Mouse (Mus musculus): ENCODE measurements around the gene Eef1akmt1. TPM values are rescaled to one million over a fixed set of nuclear protein-coding genes. Genes with fewer than 3 reads are reported as not detected.

Gene Eef1akmt1
- 66.6 TPM for polyA plus RNA-seq (2015; fragmentation: Illumina TruSeq; extraction: RNeasy Lipid Tissue Mini Kit (QIAGEN cat#74804); ENCODE audit: low read depth, low replicate concordance)

GRCm38 (mm10) chr14:57571155-57572133 lies at the start of gene Eef1akmt1:
Gene Eef1akmt1 (minus strand): TSS chr14:57571612.

DNA sequence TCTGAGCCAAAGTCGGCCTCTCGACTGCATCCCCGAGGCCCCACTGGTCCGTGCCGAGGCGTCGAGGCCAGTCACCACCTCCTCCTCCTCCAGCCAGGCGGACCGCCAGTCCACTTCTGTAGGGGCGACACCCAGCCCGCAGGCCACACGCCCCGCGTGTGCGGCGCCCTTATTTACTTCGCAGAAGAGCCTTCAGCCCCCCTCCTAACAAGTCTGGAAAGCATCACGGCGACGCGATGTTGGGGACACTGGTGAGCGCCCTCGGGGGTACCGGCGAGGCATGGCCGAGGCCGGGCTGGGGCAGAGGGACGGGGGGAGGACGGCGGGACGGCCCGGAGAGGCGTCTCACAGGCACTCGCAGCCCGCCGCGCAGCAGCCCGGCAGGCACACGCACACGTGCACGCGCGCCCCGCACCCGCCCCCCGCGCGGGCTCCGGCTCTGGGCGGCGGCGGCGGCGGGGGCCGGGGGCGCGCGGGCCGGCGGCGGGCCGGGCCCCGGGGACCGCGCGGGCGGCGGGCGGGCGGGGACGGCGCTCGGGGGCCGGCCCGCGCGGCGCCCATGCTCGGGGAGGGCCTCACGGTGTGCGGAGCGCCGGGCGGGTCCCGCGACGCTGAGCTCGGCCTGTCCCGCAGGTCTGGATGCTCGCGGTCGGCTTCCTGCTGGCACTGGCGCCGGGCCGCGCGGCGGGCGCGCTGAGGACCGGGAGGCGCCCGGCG lies 46.6 kb downstream of the Eef1akmt1 start, which contains the start of gene Il17d:
TSS of gene Il17d (plus strand) at position 107 of the 717 bp plus-strand sequence.

Other genes with a start within 250 kb of the Eef1akmt1 start
- gene Cryl1, start 173.1 kb downstream of the Eef1akmt1 start, polyA plus RNA-seq (2015; fragmentation: Illumina TruSeq; extraction: RNeasy Lipid Tissue Mini Kit (QIAGEN cat#74804); ENCODE audit: low read depth, low replicate concordance): 22.4 TPM
- 21.8 TPM for gene Ift88, start 147.6 kb downstream of the Eef1akmt1 start, polyA plus RNA-seq (2015; fragmentation: Illumina TruSeq; extraction: RNeasy Lipid Tissue Mini Kit (QIAGEN cat#74804); ENCODE audit: low read depth, low replicate concordance)
- 11.8 TPM for gene Il17d, start 46.8 kb downstream of the Eef1akmt1 start, polyA plus RNA-seq (2015; fragmentation: Illumina TruSeq; extraction: RNeasy Lipid Tissue Mini Kit (QIAGEN cat#74804); ENCODE audit: low read depth, low replicate concordance)
- 6.1 TPM for gene Xpo4, start 93.8 kb upstream of the Eef1akmt1 start, polyA plus RNA-seq (2015; fragmentation: Illumina TruSeq; extraction: RNeasy Lipid Tissue Mini Kit (QIAGEN cat#74804); ENCODE audit: low read depth, low replicate concordance)
- not detected for gene Gm49361, start 174.5 kb upstream of the Eef1akmt1 start, polyA plus RNA-seq (2015; fragmentation: Illumina TruSeq; extraction: RNeasy Lipid Tissue Mini Kit (QIAGEN cat#74804); ENCODE audit: low read depth, low replicate concordance)
- gene Lats2, start 186.8 kb upstream of the Eef1akmt1 start, polyA plus RNA-seq (2015; fragmentation: Illumina TruSeq; extraction: RNeasy Lipid Tissue Mini Kit (QIAGEN cat#74804); ENCODE audit: low read depth, low replicate concordance): 13.8 TPM
- gene Sap18, start 226.6 kb upstream of the Eef1akmt1 start, polyA plus RNA-seq (2015; fragmentation: Illumina TruSeq; extraction: RNeasy Lipid Tissue Mini Kit (QIAGEN cat#74804); ENCODE audit: low read depth, low replicate concordance): 120 TPM

All from brain, adult 10 weeks (tissue).